Mouse (Mus musculus) embryonic fibroblast, embryonic 13.5 days (primary cell): ENCODE data around the gene Fancd2os.

Experiments
- CTCF ChIP-seq: IDR thresholded peaks from 2 replicates; pipeline ENCODE4 v1.5.1; 2011; ENCODE audit warnings: mild to moderate bottlenecking, control low read depth, low read length, moderate library complexity, borderline replicate concordance; ENCODE audit not compliant: insufficient read depth
- POLR2A ChIP-seq: IDR thresholded peaks from 2 replicates; pipeline ENCODE4 v1.6.1; 2011; ENCODE audit warnings: low read depth, mild to moderate bottlenecking, control low read depth, low read length, moderate library complexity

- no peak for TF ChIP-seq POLR2A
- no peak for TF ChIP-seq CTCF
These were observed 17.5 kb downstream of the Fancd2os start for GRCm38 (mm10) chr6:113583023-113583422.
